Mouse (Mus musculus) myocyte (in vitro differentiated cells): ENCODE data around the gene Preb.

Source experiments
- CEBPB ChIP-seq: IDR thresholded peaks from 2 replicates; pipeline ENCODE4 v1.6.1; 2011; ENCODE audit warnings: mild to moderate bottlenecking, moderate library complexity; ENCODE audit not compliant: poor library complexity, insufficient read depth, severe bottlenecking
- MAX ChIP-seq: IDR thresholded peaks from one replicate; pipeline ENCODE4 v1.6.1; 2011; ENCODE audit warnings: low read depth, mild to moderate bottlenecking, control low read depth
- POLR2A ChIP-seq: IDR thresholded peaks from one replicate; pipeline ENCODE4 v1.6.1; 2011; ENCODE audit warnings: low read depth, mild to moderate bottlenecking, control low read depth, moderate library complexity; ENCODE audit not compliant: insufficient read length
- REST ChIP-seq: IDR thresholded peaks from one replicate; pipeline ENCODE4 v1.6.1; 2011; ENCODE audit warnings: mild to moderate bottlenecking, control low read depth, moderate library complexity; ENCODE audit not compliant: insufficient read depth, insufficient read length
- TCF3 ChIP-seq: IDR thresholded peaks from one replicate; pipeline ENCODE4 v1.6.1; 2011; ENCODE audit warnings: low read depth, control low read depth; ENCODE audit not compliant: insufficient read length

DNA sequence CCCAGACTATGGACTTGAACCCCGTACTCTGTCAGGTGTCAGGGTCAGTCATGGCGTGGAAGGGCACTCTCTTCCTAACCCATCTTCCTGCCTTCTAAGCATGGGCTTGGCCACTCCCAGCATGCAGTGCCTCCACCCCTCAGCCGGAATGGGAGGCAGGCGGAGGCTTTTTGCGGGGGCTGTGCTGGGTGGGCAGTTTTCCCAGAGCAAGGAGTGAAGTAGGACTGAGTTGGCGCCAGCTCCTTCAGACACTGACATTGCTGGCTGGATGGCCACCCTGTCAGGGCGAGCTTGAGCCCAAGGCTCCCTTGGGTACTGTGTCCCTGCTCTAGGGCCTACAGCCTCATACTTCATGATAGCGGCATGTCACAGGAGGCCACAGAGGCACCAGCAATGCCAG lies 8.3 kb upstream of the Preb start, which contains the start of gene Tcf23:
- no peak for TF ChIP-seq POLR2A
- TF ChIP-seq REST: no peak
- TF ChIP-seq MAX: no peak
- TF ChIP-seq TCF3: no peak
- no peak for TF ChIP-seq CEBPB
